Mouse (Mus musculus) right cerebral cortex, postnatal 10 days (tissue): ENCODE results near the gene Gm11232.

Source experiments
- DNase-seq, 2 experiments: peaks; one replicate each; pipeline ENCODE4 v3.0.0; 2021; ENCODE audit warnings: low spot score in 2 of 2

Gene Gm11232

GRCm38 (mm10) chr4:71757865-71758264 is at the start of gene Gm11232:
Gene Gm11232 (minus strand): TSS chr4:71757965.
- DNase-seq, result no peak

DNA sequence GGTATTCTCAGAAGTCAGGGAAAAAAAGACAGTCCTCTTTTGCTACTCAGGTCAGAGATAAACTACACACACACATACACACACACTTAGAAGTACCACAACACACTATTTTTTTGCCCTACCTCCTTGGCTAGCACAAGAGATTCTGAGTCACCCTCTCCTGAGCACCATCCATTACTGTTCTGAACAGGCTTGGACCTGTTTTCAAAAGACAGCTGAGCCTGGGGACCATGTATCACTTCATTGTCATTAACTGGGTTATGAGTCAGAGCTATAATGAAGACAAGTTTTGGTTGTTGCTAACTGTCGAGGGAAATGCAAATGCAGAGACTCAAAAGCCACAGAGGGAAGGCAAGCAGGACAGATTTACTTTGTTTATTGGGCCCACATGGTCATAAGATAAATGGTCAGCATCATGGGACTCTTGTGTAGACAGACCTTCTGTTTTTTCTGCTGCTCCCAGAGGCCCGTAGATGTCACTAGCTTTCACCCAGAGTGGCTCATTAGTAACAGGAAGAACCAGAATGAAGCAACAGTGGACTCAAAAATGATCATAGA is 48.3 kb upstream of the Gm11232 start:
- DNase-seq, result no peak

DNA sequence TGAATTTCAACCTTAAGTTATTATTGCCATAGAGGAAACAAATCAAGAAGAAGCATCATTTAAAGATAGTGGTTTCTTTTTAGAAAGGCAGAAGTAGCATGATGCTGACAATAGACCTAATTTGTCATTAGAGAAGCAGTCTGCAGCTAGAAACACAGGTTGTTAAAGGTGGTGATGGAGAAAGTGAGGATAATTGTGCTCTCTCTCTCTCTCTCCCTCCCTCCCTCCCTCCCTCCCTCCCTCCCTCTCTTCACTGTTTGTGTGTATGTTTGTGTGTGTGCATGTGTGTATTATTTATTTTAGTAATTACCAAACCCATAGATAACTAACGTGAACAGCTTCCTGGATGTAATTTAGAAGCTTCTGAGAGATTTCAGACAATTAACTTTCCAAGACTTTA is 7.8 kb upstream of the Gm11232 start:
- DNase-seq, result no peak

DNA sequence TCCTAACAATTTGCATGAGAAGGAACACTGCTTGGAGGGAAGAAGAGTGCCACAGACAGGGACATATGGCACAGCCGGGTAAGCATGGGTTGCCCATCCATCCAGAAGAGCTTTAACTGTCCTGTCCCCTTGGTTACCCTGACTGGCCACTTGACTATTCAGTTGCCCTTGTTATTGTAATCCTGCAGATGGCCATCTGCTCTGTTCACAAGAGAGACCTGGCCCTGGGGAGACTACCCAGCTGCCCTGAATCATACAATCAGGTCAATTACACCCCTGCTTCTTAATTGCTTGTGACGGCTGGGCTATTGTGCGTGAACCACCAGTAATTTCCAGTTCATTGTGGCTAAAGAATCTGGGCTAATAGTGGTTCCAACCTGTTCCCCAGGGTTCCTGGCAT is 7.3 kb upstream of the Gm11232 start:
- peak; percentile 16 to 26 for DNase-seq

- no peak for DNase-seq
These were observed 1.1 kb downstream of the Gm11232 start for GRCm38 (mm10) chr4:71756441-71757221.

- no peak for DNase-seq
These were observed 12.0 kb downstream of the Gm11232 start for GRCm38 (mm10) chr4:71745741-71746140.

DNA sequence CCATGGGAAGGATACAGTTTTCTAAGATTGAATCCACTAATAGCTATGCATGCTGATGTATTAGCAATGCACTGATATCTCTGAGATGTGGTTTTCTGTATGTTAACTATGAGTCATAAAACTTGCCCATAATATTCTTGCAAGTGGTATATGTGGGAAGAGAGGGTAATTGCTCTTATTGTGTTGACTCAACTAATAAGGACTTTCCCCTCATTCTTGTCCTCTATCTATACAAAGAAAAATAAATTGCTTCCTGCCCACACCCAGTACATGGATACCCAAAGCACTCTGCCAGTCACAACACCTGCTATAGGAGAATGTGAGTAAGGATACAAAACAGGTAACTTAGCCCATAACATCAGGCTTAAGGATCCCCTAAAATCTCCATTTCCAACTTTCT is 21.2 kb downstream of the Gm11232 start:
- DNase-seq, result no peak

- DNase-seq, result no peak
These were observed 22.5 kb downstream of the Gm11232 start for GRCm38 (mm10) chr4:71735261-71735660.

- no peak for DNase-seq
These were observed 28.4 kb downstream of the Gm11232 start for GRCm38 (mm10) chr4:71729401-71729800.

DNA sequence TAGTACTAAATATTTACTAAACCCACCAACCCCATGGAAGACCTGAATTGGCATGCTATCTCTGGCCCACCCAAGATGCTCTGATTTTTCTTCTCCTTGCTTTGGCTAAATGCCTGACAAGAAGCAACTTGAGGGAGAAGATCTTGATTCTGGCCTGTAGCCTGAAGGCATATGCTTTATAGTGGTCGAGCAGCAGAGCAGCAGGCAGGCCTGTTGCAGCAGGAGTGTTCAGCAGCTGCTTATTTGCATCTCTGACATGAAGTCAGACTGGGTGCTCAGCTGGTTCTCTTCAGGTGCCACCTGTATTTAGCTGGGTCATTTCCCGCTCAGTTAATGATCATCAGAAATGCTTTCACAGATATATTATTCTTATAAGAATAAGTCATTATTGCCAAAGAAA is 30.2 kb downstream of the Gm11232 start:
- no peak for DNase-seq

GRCm38 (mm10) chr4:71727056-71727455 is 30.7 kb downstream of the Gm11232 start:
- DNase-seq, result no peak

GRCm38 (mm10) chr4:71725889-71726288 is 31.9 kb downstream of the Gm11232 start:
- DNase-seq, result no peak
